8 mouse cellular contexts compared by ENCODE assay signal in genomic region chr9:106821050-106821617, GRCm38 (mm10). TPM values are rescaled to one million over a fixed set of nuclear protein-coding genes. Genes with fewer than 3 reads are reported as not detected.
DNase-seq lines count a peak whose midpoint lies in the region; ATAC-seq and TF ChIP-seq lines count a peak whose summit lies in the region.

No protein-coding gene starts in this region.

- H3K27me3 ChIP-seq in E14TG2a.4 (ENCODE audit: insufficient read depth, low read length) = no peaks in the 10 kb centered on the region
- no peaks in the 10 kb centered on the region for H3K27me3 ChIP-seq in embryonic facial prominence, embryonic 14.5 days (replicated peaks; ENCODE audit: control insufficient read depth, insufficient read depth, low read length)
- no peaks in the 10 kb centered on the region for H3K27me3 ChIP-seq in intestine, embryonic 16.5 days (replicated peaks; ENCODE audit: control insufficient read depth, insufficient read depth, low read length)
- no peaks in the 10 kb centered on the region for H3K27me3 ChIP-seq in midbrain, embryonic 13.5 days

- H3K9me3 ChIP-seq in E14TG2a.4 (ENCODE audit: low read length) = no peaks in the 10 kb centered on the region
- H3K9me3 ChIP-seq in embryonic facial prominence, embryonic 14.5 days (ENCODE audit: control insufficient read depth, low read length) = no peaks in the 10 kb centered on the region
- H3K9me3 ChIP-seq in intestine, embryonic 16.5 days (ENCODE audit: control insufficient read depth, low read length) = no peaks in the 10 kb centered on the region
- H3K9me3 ChIP-seq in midbrain, embryonic 13.5 days = no peaks in the 10 kb centered on the region

- 50% methylated on average over 15 of the region's 15 CpGs for WGBS in embryonic facial prominence, embryonic 14.5 days
- WGBS in intestine, embryonic 16.5 days = 46% methylated on average over 15 of the region's 15 CpGs
- WGBS in midbrain, embryonic 13.5 days = 53% methylated on average over 15 of the region's 15 CpGs

- peaks cover 26% of the 10 kb centered on the region for H3K4me1 ChIP-seq in E14TG2a.4 (replicated peaks; ENCODE audit: low read depth, low read length)
- no peaks in the 10 kb centered on the region for H3K4me1 ChIP-seq in embryonic facial prominence, embryonic 14.5 days (ENCODE audit: control insufficient read depth, insufficient read depth, low read length)
- H3K4me1 ChIP-seq in intestine, embryonic 16.5 days (ENCODE audit: control insufficient read depth, insufficient read depth, low read length) = no peaks in the 10 kb centered on the region
- H3K4me1 ChIP-seq in midbrain, embryonic 13.5 days (replicated peaks) = peaks cover 13% of the 10 kb centered on the region

- peak overlapping the region; percentile 58 for H3K4me2 ChIP-seq in embryonic facial prominence, embryonic 14.5 days (ENCODE audit: low read depth, low read length)
- H3K4me2 ChIP-seq in intestine, embryonic 16.5 days (ENCODE audit: low read depth, low read length) = peak overlapping the region; percentile 54
- peak overlapping the region; percentile 51 for H3K4me2 ChIP-seq in midbrain, embryonic 13.5 days (replicated peaks)

- TF ChIP-seq CTCF in E14TG2a.4 (conservative IDR thresholded peaks at IDR 0.05; ENCODE audit: low read length) = no peak

- peak overlapping the region; percentile 61 for H3K9ac ChIP-seq in embryonic facial prominence, embryonic 14.5 days (ENCODE audit: low read depth, low read length)
- H3K9ac ChIP-seq in intestine, embryonic 16.5 days (ENCODE audit: low read depth, low read length) = peak overlapping the region; percentile 65
- H3K9ac ChIP-seq in midbrain, embryonic 13.5 days (replicated peaks) = peak overlapping the region; percentile 58

- peak; percentile 2 to 21 for DNase-seq in heart, adult 18-20 months
- no peak for DNase-seq in heart, adult 11 months
- DNase-seq in embryonic facial prominence, embryonic 14.5 days (ENCODE audit: low spot score) = no peak
- no peak for DNase-seq in gastrocnemius, postnatal 36 days

- H3K36me3 ChIP-seq in E14TG2a.4 (ENCODE audit: insufficient read depth, low read length) = no peaks in the 10 kb centered on the region
- H3K36me3 ChIP-seq in embryonic facial prominence, embryonic 14.5 days (ENCODE audit: control insufficient read depth, insufficient read depth, low read length) = no peaks in the 10 kb centered on the region
- no peaks in the 10 kb centered on the region for H3K36me3 ChIP-seq in intestine, embryonic 16.5 days (ENCODE audit: control insufficient read depth, insufficient read depth, low read length)
- H3K36me3 ChIP-seq in midbrain, embryonic 13.5 days = no peaks in the 10 kb centered on the region

- intact Hi-C loops in gastrocnemius, postnatal 36 days (cut with DNase I) = no loop called here

- no peak for ATAC-seq in embryonic facial prominence, embryonic 14.5 days (ENCODE audit: low read depth)
- no peak for ATAC-seq in intestine, embryonic 16.5 days
- ATAC-seq in midbrain, embryonic 13.5 days = no peak
- no peak for ATAC-seq in inflammation-experienced regulatory T-cells, adult 6 months

- peak overlapping the region; percentile 94 for H3K4me3 ChIP-seq in E14TG2a.4 (replicated peaks; ENCODE audit: low read length)
- peak overlapping the region; percentile 93 for H3K4me3 ChIP-seq in embryonic facial prominence, embryonic 14.5 days (ENCODE audit: low read depth, low read length)
- peak overlapping the region; percentile 96 for H3K4me3 ChIP-seq in intestine, embryonic 16.5 days (ENCODE audit: low read length)
- peak overlapping the region; percentile 84 for H3K4me3 ChIP-seq in midbrain, embryonic 13.5 days (replicated peaks)

- peak overlapping the region; percentile 42; the same call in 1 of the 2 replicates for H3K27ac ChIP-seq in embryonic facial prominence, embryonic 14.5 days (replicated peaks; ENCODE audit: low read depth, low read length)
- H3K27ac ChIP-seq in intestine, embryonic 16.5 days (ENCODE audit: low read length) = 0 out of 2 replicates have a peak overlapping the region, but pooled peaks have one; percentile 63
- H3K27ac ChIP-seq in midbrain, embryonic 13.5 days = peak overlapping the region; percentile 45; the same call in 1 of the 2 replicates

RNA-seq across cellular contexts. Expression of gene Dcaf1, which starts 0.5 kb away (rescaled TPM):
- 10 to 100 TPM; 26.5 to 35.4 TPM for total RNA-seq in heart, adult 18-20 months (2021)
- 15.8 and 17.7 TPM in 2 replicates for polyA plus RNA-seq in embryonic facial prominence, embryonic 14.5 days (2014; fragmentation: Nextera tagmentation; extraction: Ambion mirVana)
- polyA plus RNA-seq in intestine, embryonic 16.5 days (2015; fragmentation: Nextera tagmentation; extraction: Ambion mirVana) = 17.0 and 18.2 TPM in 2 replicates
- polyA plus RNA-seq in midbrain, embryonic 13.5 days (2015; fragmentation: Nextera tagmentation; extraction: Ambion mirVana) = 19.7 and 22.0 TPM in 2 replicates
- polyA plus RNA-seq in inflammation-experienced regulatory T-cells, adult 6 months (2017; shearing (Covaris generic)) = 10 to 100 TPM; 19.5 to 23.1 (median 21.6) TPM
- total RNA-seq in gastrocnemius, postnatal 36 days (2021) = 10 to 100 TPM; 12.2 to 12.7 TPM

RNA-seq across cellular contexts. Expression of gene Rad54l2, which starts 32.1 kb away (rescaled TPM):
- 1 to 10 TPM; 9.0 to 9.2 TPM for total RNA-seq in heart, adult 18-20 months (2021)
- polyA plus RNA-seq in embryonic facial prominence, embryonic 14.5 days (2014; fragmentation: Nextera tagmentation; extraction: Ambion mirVana) = 3.2 and 4.3 TPM in 2 replicates
- polyA plus RNA-seq in intestine, embryonic 16.5 days (2015; fragmentation: Nextera tagmentation; extraction: Ambion mirVana) = 3.3 and 3.7 TPM in 2 replicates
- 8.6 and 10.5 TPM in 2 replicates for polyA plus RNA-seq in midbrain, embryonic 13.5 days (2015; fragmentation: Nextera tagmentation; extraction: Ambion mirVana)
- polyA plus RNA-seq in inflammation-experienced regulatory T-cells, adult 6 months (2017; shearing (Covaris generic)) = 1 to 10 TPM; 3.2 to 4.5 (median 3.4) TPM
- total RNA-seq in gastrocnemius, postnatal 36 days (2021) = 1 to 10 TPM; 5.5 to 5.7 TPM

Comparison
In these comparisons a context has a peak if more than half of its experiments do, and no peak if none do; other contexts are left out.
1. DNase-seq: peak in heart, adult 18-20 months (2 of 2); none in heart, adult 11 months (single experiment), embryonic facial prominence, embryonic 14.5 days (single experiment) and gastrocnemius, postnatal 36 days (0 of 2).
2. Peak in every context shown above with its lines, with median percentiles within 50 percentile points of each other: H3K4me3 ChIP-seq, H3K27ac ChIP-seq, H3K4me2 ChIP-seq and H3K9ac ChIP-seq.